Mouse (Mus musculus) heart, embryonic 13.5 days (tissue): ENCODE data around the gene Asb4. TPM values are rescaled to one million over a fixed set of nuclear protein-coding genes. Genes with fewer than 3 reads are reported as not detected.
"Not testable (repeated sequence)": the region's sequence is repeated elsewhere in the genome, so short reads cannot be mapped to it uniquely, and the experiment has no call there.

ENCODE experiments used
- ATAC-seq: fragments of 200-750 bp; cut with Nextera tagmentation; 2 replicates; pipeline ENCODE4 v1.8.0; 2017; ENCODE audit warnings: moderate TSS enrichment; ENCODE audit not compliant: insufficient number of reproducible peaks, low FRiP score, low TSS enrichment; ENCODE audit errors: extremely low read depth
- H3K27ac ChIP-seq: fragments of 300-500 bp; sonication (generic); replicated peaks from 2 replicates; pipeline ENCODE4 v1.5.1; 2015; ENCODE audit warnings: moderate library complexity, mild to moderate bottlenecking, inconsistent platforms
- H3K27me3 ChIP-seq: fragments of 300-500 bp; sonication (generic); replicated peaks from 2 replicates; pipeline ENCODE4 v1.6.1; 2015; ENCODE audit warnings: mild to moderate bottlenecking, inconsistent platforms
- H3K36me3 ChIP-seq: fragments of 300-500 bp; sonication (generic); 2 replicates; pipeline ENCODE4 v1.6.1; 2015; ENCODE audit warnings: mild to moderate bottlenecking, inconsistent platforms
- H3K4me1 ChIP-seq: fragments of 300-500 bp; sonication (generic); 2 replicates; pipeline ENCODE4 v1.6.1; 2015; ENCODE audit warnings: inconsistent platforms
- H3K4me2 ChIP-seq: fragments of 300-500 bp; sonication (generic); 2 replicates; pipeline ENCODE4 v1.6.1; 2015; ENCODE audit warnings: inconsistent platforms, mild to moderate bottlenecking, moderate library complexity
- H3K4me3 ChIP-seq: fragments of 300-500 bp; sonication (generic); 2 replicates; pipeline ENCODE4 v1.5.1; 2015; ENCODE audit warnings: moderate library complexity, mild to moderate bottlenecking, inconsistent platforms
- H3K9ac ChIP-seq: fragments of 300-500 bp; sonication (generic); 2 replicates; pipeline ENCODE4 v1.6.1; 2015; ENCODE audit warnings: inconsistent platforms, mild to moderate bottlenecking, moderate library complexity
- H3K9me3 ChIP-seq: fragments of 300-500 bp; sonication (generic); 2 replicates; pipeline ENCODE4 v1.6.1; 2016; ENCODE audit warnings: inconsistent platforms
- WGBS: fragments of 180-500 bp; shearing (Covaris S2); methylation state at CpG from one replicate; pipeline ENCODE4 v1.1.7; 2015; ENCODE audit warnings: mixed read lengths; 5-methylcytosine and 5-hydroxymethylcytosine counted together
- polyA plus RNA-seq: library from polyadenylated mRNA; unstranded; fragments of >200 nt; fragmentation: Nextera tagmentation; extraction: Ambion mirVana; gene quantifications from 2 replicates; pipeline ENCODE4 v1.2.1, GENCODE M21; 2015

Gene Asb4
- polyA plus RNA-seq, result 31.4 and 34.1 TPM in 2 replicates

DNA sequence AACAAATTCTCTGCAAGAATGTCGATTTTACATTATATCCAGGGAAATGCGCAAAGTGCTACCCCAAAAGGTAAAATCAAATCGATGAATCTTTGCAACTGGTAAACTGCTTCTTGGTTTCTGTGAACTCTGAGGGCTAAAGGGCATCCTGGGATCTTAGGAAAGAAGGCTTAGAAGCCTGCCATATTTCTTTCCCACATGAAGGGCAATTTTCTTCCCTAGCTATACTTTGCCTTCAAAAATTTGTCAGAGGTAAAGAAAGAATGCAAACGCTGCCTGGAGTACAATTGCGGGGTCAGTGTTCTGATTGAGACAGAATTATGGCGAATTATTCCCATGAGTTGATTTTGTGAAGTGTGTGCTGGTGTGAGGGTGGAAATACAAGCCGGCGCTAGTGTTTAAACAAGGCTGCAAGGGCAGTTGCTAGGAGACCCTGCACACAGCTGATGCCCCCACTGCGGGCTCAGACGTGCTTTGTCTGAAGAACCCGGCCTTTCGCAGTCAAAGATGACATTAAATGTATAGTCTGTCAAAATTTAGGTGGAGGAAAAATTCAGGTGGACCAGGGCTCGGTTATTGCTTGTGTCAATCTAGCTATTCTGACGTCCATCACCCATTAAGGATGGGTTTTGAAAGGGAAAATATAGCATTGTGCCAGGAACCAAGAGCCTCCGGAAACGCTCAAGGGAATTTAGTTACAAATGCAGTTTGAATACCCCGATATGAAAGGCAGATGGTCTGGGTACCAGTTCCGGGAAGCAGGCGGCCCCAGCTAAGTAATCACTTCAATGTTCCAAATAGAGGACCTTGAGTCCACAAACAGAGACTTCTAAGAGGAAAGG, at the start of gene Asb4:
Gene Asb4, plus strand, starts transcription at position 51 of the 842 bp plus-strand sequence.
- H3K9ac ChIP-seq, result peak within 1 kb of the TSS; percentile 75
- ATAC-seq, result no peak
- WGBS, result 12% methylated on average over 19 of the region's 19 CpGs
- peak within 1 kb of the TSS; percentile 53 for H3K27ac ChIP-seq
- H3K4me1 ChIP-seq, result peaks cover 39% of the 10 kb centered on the region
- H3K4me2 ChIP-seq, result peak within 1 kb of the TSS; percentile 83
- no peaks in the 10 kb centered on the region for H3K27me3 ChIP-seq
- H3K4me3 ChIP-seq, result peak within 1 kb of the TSS; percentile 51
- H3K9me3 ChIP-seq, result no peaks in the 10 kb centered on the region
- no peaks in the 10 kb centered on the region for H3K36me3 ChIP-seq

GRCm38 (mm10) chr6:5334021-5334420, 49.2 kb upstream of the Asb4 start:
- WGBS, result 60% methylated on average over 5 of the region's 5 CpGs
- Histone ChIP-seq H3K27ac (no peak overlapping the region), H3K4me2 (peak overlapping the region; percentile 59), H3K4me3 (peak overlapping the region; percentile 24; the same call in 1 of the 2 replicates), H3K9ac (no peak overlapping the region), H3K36me3 (no peaks in the 10 kb centered on the region), H3K4me1 (0 out of 2 replicates have a peak, but pooled peaks cover 4% of the 10 kb centered on the region), H3K9me3 (no peaks in the 10 kb centered on the region), H3K27me3 (no peaks in the 10 kb centered on the region)
- no peak for ATAC-seq

GRCm38 (mm10) chr6:5336016-5336415, 47.2 kb upstream of the Asb4 start:
- not testable (repeated sequence) for H3K4me3 ChIP-seq, H3K9ac ChIP-seq, H3K9me3 ChIP-seq, H3K36me3 ChIP-seq, H3K4me2 ChIP-seq, H3K4me1 ChIP-seq, H3K27me3 ChIP-seq, H3K27ac ChIP-seq, ATAC-seq

DNA sequence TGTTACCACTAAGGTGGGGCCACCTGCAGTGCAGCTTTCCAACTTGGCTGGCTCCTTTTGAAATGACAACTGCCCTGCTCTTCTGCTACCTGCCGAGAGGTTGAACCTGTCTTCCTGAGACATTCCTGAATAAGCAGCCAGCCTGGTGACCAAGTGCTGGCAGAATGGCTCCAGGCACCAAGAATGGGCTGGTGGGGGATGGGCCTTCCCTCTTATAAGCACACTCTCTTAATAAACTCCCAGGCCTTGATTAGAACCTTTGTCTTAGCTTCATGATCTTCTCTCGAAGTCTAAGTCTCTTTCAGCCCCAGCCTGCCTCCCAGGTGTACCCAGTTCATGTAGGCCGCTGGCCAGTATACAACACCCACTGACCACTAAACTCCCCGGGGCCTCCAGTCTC, 44.4 kb upstream of the Asb4 start:
- not testable (repeated sequence) for H3K4me3 ChIP-seq, ATAC-seq, H3K27me3 ChIP-seq, H3K27ac ChIP-seq, H3K9me3 ChIP-seq, H3K4me1 ChIP-seq, H3K9ac ChIP-seq, H3K36me3 ChIP-seq, H3K4me2 ChIP-seq
- WGBS, result 87% methylated on average over 4 of the region's 4 CpGs

- not testable (repeated sequence) for H3K9me3 ChIP-seq, H3K4me2 ChIP-seq, ATAC-seq, H3K36me3 ChIP-seq, H3K9ac ChIP-seq, H3K4me3 ChIP-seq, H3K27me3 ChIP-seq, H3K27ac ChIP-seq
- peaks cover 14% of the 10 kb centered on the region for H3K4me1 ChIP-seq
- 85% methylated on average over 1 of the region's 1 CpGs for WGBS
Measured at GRCm38 (mm10) chr6:5339283-5339682, 43.9 kb upstream of the Asb4 start.

GRCm38 (mm10) chr6:5344255-5344654, 38.9 kb upstream of the Asb4 start:
- Histone ChIP-seq H3K4me3 (no peak overlapping the region), H3K4me2 (peak overlapping the region; percentile 4; the same call in 1 of the 2 replicates), H3K27me3 (no peaks in the 10 kb centered on the region), H3K4me1 (peaks cover 13% of the 10 kb centered on the region), H3K36me3 (no peaks in the 10 kb centered on the region), H3K9ac (no peak overlapping the region), H3K27ac (peak overlapping the region; percentile 16; the same call in 1 of the 2 replicates), H3K9me3 (no peaks in the 10 kb centered on the region)
- no peak; the same call in 1 of the 2 replicates for ATAC-seq
- WGBS, result 52% methylated on average over 6 of the region's 6 CpGs

DNA sequence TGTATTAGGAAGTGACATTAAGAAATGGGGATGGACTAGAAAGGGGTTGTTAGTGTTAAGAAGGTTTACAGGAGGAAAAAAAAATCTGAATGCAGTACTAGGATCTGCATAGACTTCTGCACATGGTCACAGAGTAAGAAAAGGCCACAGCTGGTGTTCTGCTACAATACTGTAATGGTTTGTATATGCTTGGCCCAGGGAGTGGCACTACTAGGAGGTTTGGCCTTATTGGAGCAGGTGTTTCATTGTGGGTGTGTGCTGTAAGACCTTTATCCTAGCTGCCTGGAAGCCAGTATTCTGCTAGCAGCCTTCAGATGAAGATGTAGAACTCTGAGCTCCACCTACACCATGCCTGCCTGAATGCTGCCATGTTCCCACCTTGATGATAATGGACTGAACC, 25.3 kb upstream of the Asb4 start:
- Histone ChIP-seq H3K4me2 (no peak overlapping the region), H3K27me3 (no peaks in the 10 kb centered on the region)

DNA sequence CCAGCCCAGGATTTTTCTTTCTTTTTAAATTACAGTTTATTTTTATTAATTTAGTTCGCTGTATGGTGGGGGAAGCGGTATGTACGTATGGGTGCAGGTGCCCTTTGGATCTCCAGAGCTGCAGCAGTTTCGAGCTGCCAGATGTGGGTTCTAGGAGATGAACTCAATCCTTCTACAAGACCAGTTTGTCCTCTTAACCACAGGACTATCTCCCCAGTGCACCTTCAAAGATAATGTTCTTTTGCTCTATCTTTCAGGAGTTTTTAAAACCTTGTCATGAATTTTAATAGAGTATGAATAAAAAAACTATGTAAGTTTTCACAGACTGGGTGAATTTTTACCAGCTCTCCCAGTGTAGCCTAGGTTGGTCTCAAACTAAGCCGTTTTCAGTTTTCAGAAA, 22.8 kb upstream of the Asb4 start:
- no peak for ATAC-seq
- no peaks in the 10 kb centered on the region for H3K36me3 ChIP-seq
- H3K4me2 ChIP-seq, result no peak overlapping the region
- H3K4me1 ChIP-seq, result no peaks in the 10 kb centered on the region
- no peak overlapping the region for H3K4me3 ChIP-seq
- H3K9ac ChIP-seq, result no peak overlapping the region
- H3K27ac ChIP-seq, result no peak overlapping the region
- H3K9me3 ChIP-seq, result no peaks in the 10 kb centered on the region
- H3K27me3 ChIP-seq, result no peaks in the 10 kb centered on the region
- WGBS, result 83% methylated on average over 5 of the region's 5 CpGs

More for the DNA sequence above, 25.3 kb upstream of the Asb4 start:
- no peak for ATAC-seq
- no peak overlapping the region for H3K27ac ChIP-seq
- H3K9me3 ChIP-seq, result no peaks in the 10 kb centered on the region
- H3K4me1 ChIP-seq, result no peaks in the 10 kb centered on the region
- no peak overlapping the region for H3K4me3 ChIP-seq
- H3K9ac ChIP-seq, result no peak overlapping the region
- H3K36me3 ChIP-seq, result no peaks in the 10 kb centered on the region

- Histone ChIP-seq H3K27me3 (no peaks in the 10 kb centered on the region), H3K27ac (no peak overlapping the region), H3K4me3 (no peak overlapping the region), H3K9me3 (no peaks in the 10 kb centered on the region), H3K9ac (no peak overlapping the region), H3K36me3 (no peaks in the 10 kb centered on the region), H3K4me2 (no peak overlapping the region), H3K4me1 (no peaks in the 10 kb centered on the region)
- 76% methylated on average over 6 of the region's 6 CpGs for WGBS
- no peak for ATAC-seq
Measured at GRCm38 (mm10) chr6:5361987-5362386, 21.2 kb upstream of the Asb4 start.

DNA sequence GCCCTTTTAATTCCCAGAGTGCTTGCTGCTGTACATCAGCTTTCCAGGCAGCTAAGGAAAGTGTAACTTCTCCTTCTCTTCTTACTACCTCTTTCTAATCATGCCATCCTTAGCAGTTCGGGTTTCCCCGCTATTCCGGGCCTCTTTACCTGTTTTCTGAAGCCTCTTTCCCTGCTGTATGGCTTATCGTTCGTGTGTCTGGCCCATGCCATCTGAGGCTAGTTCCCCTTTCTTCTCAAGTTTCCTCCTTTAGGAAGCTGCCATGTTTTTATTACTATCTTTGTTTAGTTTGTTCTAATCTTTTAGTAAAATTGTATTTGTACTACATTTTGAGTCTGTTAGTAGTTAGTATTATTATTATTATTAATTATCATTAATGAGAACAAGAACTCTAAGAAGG, 17.3 kb upstream of the Asb4 start:
- Histone ChIP-seq H3K4me1 (no peaks in the 10 kb centered on the region), H3K4me3 (no peak overlapping the region), H3K4me2 (no peak overlapping the region), H3K27me3 (no peaks in the 10 kb centered on the region), H3K9me3 (no peaks in the 10 kb centered on the region), H3K36me3 (no peaks in the 10 kb centered on the region), H3K27ac (no peak overlapping the region), H3K9ac (no peak overlapping the region)
- WGBS, result 70% methylated on average over 5 of the region's 5 CpGs
- ATAC-seq, result no peak

GRCm38 (mm10) chr6:5376884-5377283, 6.3 kb upstream of the Asb4 start:
- H3K4me1 ChIP-seq, result peaks cover 18% of the 10 kb centered on the region
- H3K27ac ChIP-seq, result no peak overlapping the region
- 84% methylated on average over 4 of the region's 4 CpGs for WGBS
- no peak overlapping the region for H3K4me2 ChIP-seq
- H3K27me3 ChIP-seq, result no peaks in the 10 kb centered on the region
- no peaks in the 10 kb centered on the region for H3K9me3 ChIP-seq
- no peak for ATAC-seq
- H3K9ac ChIP-seq, result no peak overlapping the region
- no peaks in the 10 kb centered on the region for H3K36me3 ChIP-seq
- no peak overlapping the region for H3K4me3 ChIP-seq

- no peaks in the 10 kb centered on the region for H3K9me3 ChIP-seq
- H3K27me3 ChIP-seq, result no peaks in the 10 kb centered on the region
- no peak overlapping the region for H3K27ac ChIP-seq
- H3K36me3 ChIP-seq, result no peaks in the 10 kb centered on the region
- 78% methylated on average over 3 of the region's 3 CpGs for WGBS
- peaks cover 35% of the 10 kb centered on the region for H3K4me1 ChIP-seq
- ATAC-seq, result no peak
- no peak overlapping the region for H3K9ac ChIP-seq
- no peak overlapping the region for H3K4me3 ChIP-seq
- no peak overlapping the region for H3K4me2 ChIP-seq
Measured at GRCm38 (mm10) chr6:5379048-5379447, 4.1 kb upstream of the Asb4 start.
